Mouse (Mus musculus) MEL (cell line): ENCODE measurements around the gene Otulinl.

Experiments
- CHD1 ChIP-seq: IDR thresholded peaks from 2 replicates; pipeline ENCODE4 v1.6.1; 2012; ENCODE audit warnings: low read depth, mild to moderate bottlenecking, inconsistent platforms, low read length, improper control_type of control experiment
- CTCF ChIP-seq, 3 experiments: IDR thresholded peaks in 2 of 3; conservative IDR thresholded peaks in 1 of 3; 2 replicates each; pipeline ENCODE4 v1.5.1; 2011 to 2012; ENCODE audit warnings: low read length in 3 of 3, low read depth in 2 of 3, mild to moderate bottlenecking in 2 of 3, improper control_type of control experiment in 1 of 3, inconsistent platforms in 1 of 3, mixed read lengths in 1 of 3, moderate library complexity in 1 of 3; ENCODE audit not compliant: control insufficient read depth in 1 of 3, insufficient read depth in 1 of 3, poor library complexity in 1 of 3, severe bottlenecking in 1 of 3
- POLR2AphosphoS2 ChIP-seq: IDR thresholded peaks from 2 replicates; pipeline ENCODE4 v1.6.1; 2011; ENCODE audit warnings: low read length, improper control_type of control experiment

- no peak for TF ChIP-seq CTCF (IDR thresholded peaks at IDR 0.05 in 2 of 3, conservative IDR thresholded peaks at IDR 0.05 in 1 of 3; ENCODE audit: control insufficient read depth in 1 of 3, insufficient read depth in 1 of 3, low read depth in 2 of 3, low read length in 3 of 3, poor library complexity in 1 of 3, severe bottlenecking in 1 of 3)
- TF ChIP-seq POLR2AphosphoS2: no peak
- no peak for TF ChIP-seq CHD1
These were observed 42.4 kb upstream of the Otulinl start for GRCm38 (mm10) chr15:27723746-27724145.
